Comparison of ENCODE assay signal across 26 mouse cellular contexts in the genomic region with DNA sequence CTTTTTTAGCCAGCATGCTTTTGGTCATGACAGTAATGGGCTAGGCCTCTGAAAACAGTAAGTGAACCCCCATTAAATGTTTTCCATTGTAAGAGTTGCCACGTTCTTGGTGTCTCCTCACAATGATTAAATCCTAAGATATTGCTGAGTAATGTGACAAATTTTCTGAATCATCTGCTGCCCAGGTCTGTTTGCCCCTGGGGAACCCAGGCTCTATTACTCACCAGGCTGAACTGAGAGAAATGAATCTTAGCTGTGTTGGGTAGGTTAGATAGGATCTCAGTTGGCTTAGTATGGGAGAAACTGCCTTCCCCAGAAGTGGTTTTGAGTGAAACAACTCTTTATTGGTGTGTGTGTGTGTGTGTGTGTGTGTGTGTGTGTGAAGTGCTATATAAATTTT.
DNase-seq lines count a peak whose midpoint lies in the region; ATAC-seq and TF ChIP-seq lines count a peak whose summit lies in the region.
"Had no signal": no experiment of that assay in that cellular context is flagged by ENCODE, and none has a peak within 500 bp of the region (broad histone marks: within the 10 kb centered on the region; RNA-seq: fewer than 3 reads in every experiment).

No protein-coding gene starts in this region.

- H3K9ac ChIP-seq in kidney, embryonic 14.5 days (ENCODE audit: low read depth, low read length): no peak overlapping the region
- H3K9ac ChIP-seq: embryonic facial prominence, embryonic 12.5 days; forebrain, embryonic 12.5 days; forebrain, embryonic 15.5 days; forebrain, postnatal 0 days had no signal

- no peak overlapping the region for H3K4me2 ChIP-seq in kidney, embryonic 14.5 days (replicated peaks; ENCODE audit: low read depth, low read length)
- H3K4me2 ChIP-seq: embryonic facial prominence, embryonic 12.5 days; forebrain, embryonic 12.5 days; forebrain, embryonic 15.5 days had no signal

- WGBS in kidney, embryonic 14.5 days: 81% methylated on average over 1 of the region's 1 CpGs

- TF ChIP-seq CTCF in embryonic fibroblast, embryonic 13.5 days (IDR thresholded peaks at IDR 0.05; ENCODE audit: borderline replicate concordance, insufficient read depth, low read length): no peak

- no peaks in the 10 kb centered on the region for H3K9me3 ChIP-seq in kidney, embryonic 14.5 days (ENCODE audit: control insufficient read depth, low read length)
- H3K9me3 ChIP-seq: embryonic facial prominence, embryonic 10.5 days; embryonic facial prominence, embryonic 12.5 days; forebrain, embryonic 10.5 days; forebrain, embryonic 12.5 days; forebrain, embryonic 15.5 days had no signal

- ATAC-seq in kidney, embryonic 14.5 days (ENCODE audit: low FRiP score, low TSS enrichment): no peak
- ATAC-seq: activated CD4-positive, CD25-positive, alpha-beta regulatory T cell, adult 4 months; CD4-positive, CD25-positive, alpha-beta regulatory T cell, adult 4 months; forebrain, embryonic 15.5 days; forebrain, postnatal 0 days; Patski had no signal

- H3K4me3 ChIP-seq in embryonic fibroblast, embryonic 13.5 days (ENCODE audit: insufficient read depth, low read length): no peak overlapping the region
- H3K4me3 ChIP-seq in kidney, embryonic 14.5 days (ENCODE audit: low read length): no peak overlapping the region
- H3K4me3 ChIP-seq: embryonic facial prominence, embryonic 10.5 days; embryonic facial prominence, embryonic 12.5 days; erythroblast, embryonic 14.5 days; forebrain, embryonic 10.5 days; forebrain, embryonic 12.5 days; forebrain, embryonic 15.5 days had no signal

- no peaks in the 10 kb centered on the region for H3K36me3 ChIP-seq in kidney, embryonic 14.5 days (ENCODE audit: control insufficient read depth, insufficient read depth, low read length)
- H3K36me3 ChIP-seq: embryonic facial prominence, embryonic 10.5 days; embryonic facial prominence, embryonic 12.5 days; forebrain, embryonic 10.5 days; forebrain, embryonic 12.5 days; forebrain, embryonic 15.5 days; G1E had no signal

- H3K27me3 ChIP-seq in kidney, embryonic 14.5 days (ENCODE audit: control insufficient read depth, insufficient read depth, low read length): no peaks in the 10 kb centered on the region
- H3K27me3 ChIP-seq: CH12.LX; embryonic facial prominence, embryonic 12.5 days; forebrain, embryonic 12.5 days; forebrain, embryonic 15.5 days; Patski had no signal

- no peak for TF ChIP-seq POLR2A in embryonic fibroblast, embryonic 13.5 days (IDR thresholded peaks at IDR 0.05; ENCODE audit: low read depth, low read length)

- H3K4me1 ChIP-seq in embryonic fibroblast, embryonic 13.5 days (ENCODE audit: control insufficient read depth, insufficient read depth, low read length): no peaks in the 10 kb centered on the region
- H3K4me1 ChIP-seq in kidney, embryonic 14.5 days (ENCODE audit: control insufficient read depth, insufficient read depth, low read length): no peaks in the 10 kb centered on the region
- H3K4me1 ChIP-seq: embryonic facial prominence, embryonic 10.5 days; embryonic facial prominence, embryonic 12.5 days; forebrain, embryonic 10.5 days; forebrain, embryonic 12.5 days; forebrain, embryonic 15.5 days had no signal

- peak overlapping the region; percentile 61; the same call in 1 of the 2 replicates for H3K27ac ChIP-seq in embryonic fibroblast, embryonic 13.5 days (ENCODE audit: insufficient read depth, low read length)
- no peak overlapping the region for H3K27ac ChIP-seq in kidney, embryonic 14.5 days (ENCODE audit: low read depth, low read length)
- H3K27ac ChIP-seq: embryonic facial prominence, embryonic 10.5 days; embryonic facial prominence, embryonic 12.5 days; forebrain, embryonic 10.5 days; forebrain, embryonic 12.5 days; forebrain, embryonic 15.5 days had no signal

- DNase-seq in adrenal gland, adult 2 months: peak; percentile 7
- no peak for DNase-seq in adrenal gland, postnatal 4 days (ENCODE audit: low spot score in 2 of 2)
- peak; percentile 24 for DNase-seq in Muller cell, postnatal 12 days (ENCODE audit: inconsistent ontology term)
- no peak for DNase-seq in layer of hippocampus, postnatal 10 days (ENCODE audit: low spot score in 2 of 2)
- DNase-seq: adrenal gland, postnatal 10 days; adrenal gland, postnatal 25 days; B cell, adult 2 months; cerebellum, adult 11-12 months; cerebellum, adult 2 months; cerebellum, adult 9-10 months; cerebellum, postnatal 10 days; cerebellum, postnatal 25 days; forebrain, postnatal 0 days had no signal

Comparison
In these comparisons a context has a peak if more than half of its experiments do, and no peak if none do; other contexts are left out.
1. DNase-seq: peak in adrenal gland, adult 2 months (single experiment) and Muller cell, postnatal 12 days (single experiment); none in adrenal gland, postnatal 4 days (0 of 2) and layer of hippocampus, postnatal 10 days (0 of 2).